Mouse (Mus musculus): ENCODE measurements around the gene Taf5.
A peak's percentile ranks its signal among the peaks of the same experiment; 100 is the strongest.

Gene Taf5

DNA sequence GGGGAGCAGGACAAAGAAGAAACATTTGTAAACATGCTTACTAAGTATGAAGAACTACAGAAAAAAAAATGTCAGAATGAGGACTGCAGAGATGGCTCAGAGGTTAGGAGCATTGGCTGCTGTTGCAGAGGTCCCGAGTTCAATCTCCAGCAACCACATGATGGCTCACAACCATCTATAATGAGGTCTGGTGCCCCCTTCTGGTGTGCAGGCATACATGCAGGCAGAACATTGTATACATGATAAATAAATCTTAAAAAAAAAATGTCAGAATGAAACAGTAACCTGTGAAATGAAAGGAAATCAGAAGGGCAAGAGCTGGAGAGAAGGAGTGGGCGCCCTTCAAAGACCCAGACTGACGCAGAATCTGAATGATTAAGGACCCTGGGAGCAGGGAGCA, 1.7 kb upstream of the Taf5 start:
- DNase-seq (ENCODE audit: low read depth), result no peak

DNA sequence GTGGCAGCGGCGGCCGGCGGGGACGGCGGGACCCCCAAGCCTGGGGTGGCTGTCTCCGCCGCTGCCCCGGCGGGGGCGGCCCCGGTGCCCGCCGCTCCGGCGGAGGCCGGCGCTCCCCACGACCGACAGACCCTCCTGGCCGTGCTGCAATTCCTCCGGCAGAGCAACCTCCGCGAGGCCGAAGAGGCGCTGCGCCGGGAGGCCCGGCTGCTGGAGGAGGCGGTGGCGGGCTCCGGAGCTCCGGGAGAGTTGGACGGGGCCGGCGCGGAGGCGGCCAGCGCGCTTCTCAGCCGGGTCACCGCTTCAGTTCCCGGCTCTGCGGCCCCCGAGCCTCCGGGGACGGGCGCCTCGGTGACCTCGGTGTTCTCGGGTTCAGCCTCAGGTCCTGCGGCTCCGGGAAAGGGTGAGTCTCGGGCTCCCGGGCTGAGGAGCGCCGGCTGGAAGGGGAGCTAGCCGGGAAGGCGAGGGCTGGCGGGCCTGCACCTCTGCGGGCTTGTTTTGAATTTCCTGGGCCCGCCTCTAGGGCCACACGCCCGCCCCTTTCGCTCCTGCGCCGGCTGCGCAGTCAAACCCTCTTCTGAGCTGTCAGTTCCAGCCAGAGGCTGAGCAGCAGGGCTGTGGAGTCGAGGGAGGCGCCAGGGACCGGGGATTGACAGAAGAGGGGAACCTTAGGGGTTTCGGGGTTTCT, 522 bp downstream of the Taf5 start:
- peak; percentile 92 for DNase-seq (ENCODE audit: low read depth)

DNA sequence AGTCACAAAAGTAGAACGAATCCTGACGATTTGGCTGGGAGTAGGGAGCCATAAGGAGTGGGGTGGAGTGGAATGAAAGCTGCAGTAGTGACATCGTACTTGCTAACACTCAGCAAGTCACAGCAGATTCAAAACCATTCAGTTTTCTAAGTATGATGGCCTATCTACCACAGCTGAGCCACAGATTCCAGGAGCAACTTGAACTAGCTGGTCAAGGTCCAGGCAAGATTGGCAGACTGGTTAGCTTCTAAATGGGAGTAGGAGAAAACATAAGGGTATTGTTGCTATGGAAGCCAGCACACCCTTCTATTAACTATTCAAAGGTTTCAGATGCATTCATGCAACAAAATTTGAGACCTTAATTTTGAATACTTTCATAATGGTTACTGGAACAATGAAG, 20.7 kb downstream of the Taf5 start:
- DNase-seq (ENCODE audit: low read depth), result no peak

DNA sequence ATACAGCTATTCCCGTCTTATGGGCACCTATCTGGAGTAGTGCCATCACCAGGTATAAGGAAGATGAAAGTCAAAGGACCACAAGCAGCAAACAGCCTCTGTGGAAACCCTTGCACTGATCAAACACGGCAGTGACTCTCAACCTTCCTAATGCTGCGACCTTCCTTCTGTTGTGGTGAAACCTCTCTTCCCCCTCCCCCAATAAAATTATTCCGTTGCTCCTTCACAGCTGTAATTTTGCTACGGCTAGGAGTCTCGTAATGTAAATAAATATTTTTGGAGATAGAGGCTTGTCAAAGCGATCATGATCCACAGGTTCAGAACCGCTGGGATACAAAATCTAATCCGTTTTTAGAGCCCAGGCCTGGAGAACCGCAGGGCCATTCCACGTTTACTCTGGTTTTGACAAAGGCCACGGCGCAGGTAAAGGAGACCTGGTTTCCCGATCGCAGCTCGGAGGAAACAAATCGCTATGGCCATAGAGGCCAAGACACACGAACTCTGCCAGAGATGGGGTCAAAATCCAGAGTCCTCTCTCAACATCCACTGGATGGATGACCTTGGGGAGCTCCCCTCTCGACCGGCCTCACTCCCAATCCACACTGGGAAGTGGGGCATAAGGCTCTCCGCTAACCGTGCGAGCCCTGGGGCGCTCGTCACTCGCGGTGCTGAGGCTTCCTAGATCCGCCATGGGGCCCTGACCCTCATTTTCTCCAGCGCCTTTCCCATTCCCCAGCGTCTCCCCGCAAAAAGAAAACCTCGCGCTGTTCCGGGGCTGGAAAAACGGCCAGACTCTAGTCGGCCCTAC, 22.4 kb downstream of the Taf5 start:
- DNase-seq (ENCODE audit: low read depth), result peak; percentile 5

DNA sequence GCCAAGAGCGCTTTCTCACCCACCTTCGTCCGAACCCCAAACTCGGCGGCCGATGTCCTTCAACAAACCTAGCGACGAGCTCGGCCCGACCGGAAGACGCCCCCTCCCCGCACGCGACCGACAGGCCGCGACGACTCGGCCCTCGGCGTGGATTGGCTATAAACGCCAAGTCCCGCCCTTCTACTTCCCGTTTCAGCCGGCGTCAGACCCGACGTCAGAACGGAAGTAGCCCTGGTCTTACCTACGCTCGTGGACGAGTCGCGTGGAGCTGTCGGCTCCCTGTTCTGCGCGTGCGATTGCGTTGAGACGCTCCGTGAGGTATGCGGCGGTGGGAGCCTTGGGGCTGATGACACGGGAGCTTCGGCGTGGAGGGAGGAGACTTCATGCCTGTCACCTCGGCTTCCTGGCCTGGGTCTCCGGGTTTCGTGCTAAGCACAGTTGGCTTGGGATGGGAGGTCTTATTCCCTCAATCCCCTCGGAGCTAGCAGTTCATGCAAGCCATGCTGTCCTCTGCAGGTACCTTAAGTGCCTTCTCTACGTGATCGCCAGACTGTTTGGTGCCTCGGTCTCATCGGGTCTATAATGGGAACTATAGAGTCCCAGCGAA, 23.1 kb downstream of the Taf5 start, which contains the start of the genes Usmg5 and Pdcd11:
Gene Usmg5, minus strand, starts transcription at position 98 of the 607 bp plus-strand sequence.
Gene Pdcd11, plus strand, starts transcription at position 219 of the 607 bp plus-strand sequence.
- peak; percentile 98 for DNase-seq (ENCODE audit: low read depth)

DNA sequence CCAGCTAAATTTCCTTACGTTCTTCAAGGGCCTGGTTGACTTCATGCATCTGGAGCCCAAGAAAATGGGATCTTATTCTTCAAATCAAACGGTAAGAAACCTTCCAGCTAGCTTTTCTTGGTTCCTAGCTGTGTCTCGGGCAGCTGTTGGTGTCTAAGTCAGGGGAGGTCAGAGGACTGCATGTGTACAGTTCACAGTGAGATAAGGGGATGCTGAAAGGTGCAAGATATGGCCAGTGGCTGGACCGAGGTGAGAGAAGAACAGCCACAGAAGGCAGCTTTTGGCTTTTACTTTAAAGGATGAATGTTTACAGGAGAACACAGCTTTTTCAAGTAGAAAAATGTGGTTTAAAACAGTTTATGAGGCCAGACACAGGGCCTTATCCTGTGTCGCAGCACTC, 33.5 kb downstream of the Taf5 start:
- DNase-seq (ENCODE audit: low read depth), result no peak

DNA sequence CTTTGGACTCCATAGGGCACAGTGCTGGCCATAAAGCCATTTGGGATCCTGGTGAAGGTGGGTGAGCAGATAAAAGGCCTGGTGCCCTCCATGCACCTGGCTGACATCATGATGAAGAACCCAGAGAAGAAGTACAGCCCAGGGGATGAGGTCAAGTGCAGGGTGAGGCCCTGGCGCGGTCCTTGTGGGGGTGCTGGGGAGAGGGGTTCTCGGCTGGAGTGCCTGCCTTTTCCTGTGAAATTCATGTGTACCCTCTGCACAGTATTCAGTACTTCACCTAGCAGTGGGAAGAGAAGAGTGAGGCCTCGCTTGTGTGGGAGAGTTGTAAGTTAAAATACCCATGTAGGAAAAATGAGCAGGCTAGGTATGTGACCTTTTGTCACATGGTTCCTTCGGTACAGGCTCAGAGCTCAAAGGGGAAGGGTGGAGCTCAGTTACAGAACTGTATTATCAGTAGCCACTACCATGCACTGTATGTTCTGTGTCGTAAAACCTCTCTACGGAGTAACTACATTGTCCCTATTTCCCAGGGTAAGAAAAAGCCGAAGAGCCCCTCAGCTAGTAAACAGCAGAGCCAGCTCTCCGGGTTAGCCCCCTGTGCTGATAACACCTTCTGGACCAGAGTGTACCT, 37.2 kb downstream of the Taf5 start:
- DNase-seq (ENCODE audit: low read depth), result no peak

DNA sequence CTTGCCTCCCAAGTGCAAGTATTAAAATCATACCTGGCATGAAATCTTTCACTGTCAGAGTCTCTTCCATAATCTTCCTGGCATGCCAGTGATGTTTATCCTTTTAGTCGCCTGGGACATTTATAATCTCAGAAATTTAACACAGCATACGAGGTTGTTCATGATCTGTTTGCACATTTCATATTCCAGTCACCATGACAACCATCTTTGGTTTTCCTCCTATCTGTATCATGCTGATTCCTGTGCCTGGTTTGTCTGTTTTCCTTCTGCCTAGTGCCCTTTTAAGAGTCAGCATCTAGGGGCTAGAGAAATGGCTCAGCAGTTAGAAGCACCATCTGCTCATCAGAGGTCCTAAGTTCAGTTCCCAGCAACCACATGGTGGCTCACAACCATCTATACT, 51.1 kb downstream of the Taf5 start:
- no peak for DNase-seq (ENCODE audit: low read depth)

DNA sequence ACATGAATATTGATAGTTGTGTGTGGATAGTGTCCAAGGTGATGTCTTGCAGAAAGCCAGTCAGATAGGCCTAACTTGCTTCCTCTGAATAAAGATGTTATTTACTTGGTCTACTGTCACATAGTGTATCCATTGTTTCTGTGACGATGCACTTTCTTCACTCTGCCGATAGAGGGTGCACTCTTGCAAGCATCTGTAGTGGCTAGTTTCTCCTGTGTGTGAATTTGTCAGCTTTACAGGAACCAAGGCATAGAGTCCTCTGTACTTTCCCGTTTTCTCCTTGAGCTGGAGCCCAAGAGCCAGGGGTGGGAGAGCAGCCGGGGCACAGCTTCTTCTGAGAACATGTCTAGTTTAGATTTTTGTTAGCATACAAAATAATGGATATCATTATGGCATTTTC, 53.5 kb downstream of the Taf5 start:
- peak; percentile 71 for DNase-seq (ENCODE audit: low read depth)

DNA sequence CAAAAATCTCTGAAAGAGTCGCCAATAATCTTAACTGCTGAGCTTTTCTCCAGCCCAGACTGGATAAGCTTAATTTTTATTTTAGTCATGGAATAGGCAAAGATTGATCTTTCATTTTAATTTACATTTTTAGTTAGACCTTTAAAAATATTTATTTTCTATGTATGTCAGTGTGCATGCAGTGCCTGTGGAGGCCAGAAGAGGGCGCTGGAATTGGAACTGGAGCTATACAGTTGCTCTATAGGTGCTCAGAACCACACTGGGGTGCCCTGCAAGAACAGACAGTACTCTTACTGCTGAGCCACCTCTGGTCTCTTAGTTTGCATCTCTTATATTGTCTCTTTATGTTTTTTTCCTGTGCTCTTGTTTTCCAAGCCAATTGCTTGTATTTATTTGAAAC, 55.3 kb downstream of the Taf5 start:
- peak; percentile 74 for DNase-seq (ENCODE audit: low read depth)

DNA sequence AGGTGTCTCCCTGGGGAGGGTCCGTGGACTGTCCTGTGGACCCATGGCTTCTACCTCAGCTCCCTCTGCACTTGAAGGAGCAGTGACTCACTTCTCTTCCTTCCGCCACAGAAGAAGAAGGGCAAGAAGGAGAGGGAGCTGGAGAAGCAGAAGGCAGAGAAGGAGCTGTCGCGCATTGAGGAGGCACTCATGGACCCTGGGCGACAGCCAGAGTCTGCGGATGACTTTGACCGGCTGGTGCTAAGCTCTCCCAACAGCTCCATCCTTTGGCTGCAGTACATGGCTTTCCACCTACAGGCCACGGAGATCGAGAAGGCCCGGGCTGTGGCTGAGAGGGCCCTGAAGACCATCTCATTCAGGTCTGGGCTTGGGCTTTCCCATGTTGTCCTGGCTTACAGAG, 60.6 kb downstream of the Taf5 start:
- DNase-seq (ENCODE audit: low read depth), result no peak

DNA sequence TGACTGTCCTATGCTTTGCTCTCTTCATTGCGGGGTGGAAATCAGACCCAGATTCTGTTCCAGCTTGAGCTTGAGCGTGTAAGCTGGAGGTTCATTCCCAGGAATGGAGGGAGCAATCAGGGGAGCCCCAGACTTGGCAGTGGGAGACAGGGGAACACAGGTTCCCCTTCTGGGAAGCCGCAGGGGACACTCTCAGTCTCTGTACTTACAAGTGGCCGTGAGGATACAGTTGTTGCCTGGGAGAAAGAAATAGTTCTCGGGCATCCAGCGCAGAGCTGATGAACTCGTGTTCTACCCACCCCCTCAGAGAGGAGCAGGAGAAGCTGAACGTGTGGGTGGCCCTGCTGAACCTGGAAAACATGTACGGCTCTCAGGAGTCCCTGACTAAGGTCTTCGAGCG, 61.3 kb downstream of the Taf5 start:
- DNase-seq (ENCODE audit: low read depth), result no peak

DNA sequence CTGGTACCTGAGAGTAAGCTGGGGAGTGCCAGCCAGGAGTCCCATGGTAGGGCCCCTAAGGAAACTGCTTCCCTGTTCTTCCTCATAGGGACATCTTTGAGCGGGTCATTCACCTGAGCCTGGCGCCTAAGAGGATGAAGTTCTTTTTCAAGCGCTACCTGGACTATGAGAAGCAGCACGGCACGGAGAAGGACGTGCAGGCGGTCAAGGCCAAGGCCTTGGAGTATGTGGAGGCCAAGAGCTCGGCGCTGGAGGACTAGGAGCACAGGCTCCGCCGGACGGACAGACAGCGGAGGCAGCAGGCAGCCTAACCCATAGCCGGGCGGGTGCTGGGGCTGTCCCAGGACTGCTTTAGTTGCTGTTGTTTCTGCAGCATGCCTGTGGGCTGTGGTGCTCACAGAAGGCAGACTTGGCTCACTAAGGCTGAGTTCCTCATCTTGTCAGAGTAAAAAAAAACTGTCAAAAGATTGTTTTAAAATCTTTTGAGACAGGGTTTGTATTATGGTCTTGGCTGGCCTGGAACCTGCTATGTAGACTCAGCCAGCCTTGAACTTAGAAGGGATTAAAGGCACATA, 63.1 kb downstream of the Taf5 start:
- DNase-seq (ENCODE audit: low read depth), result no peak
